Mouse (Mus musculus): Measurements from ENCODE around the gene Btbd35f10. TPM values are rescaled to one million over a fixed set of nuclear protein-coding genes. Genes with fewer than 3 reads are reported as not detected.

Gene Btbd35f10
- not detected for polyA plus RNA-seq (2017; shearing (Covaris generic))

GRCm38 (mm10) chrX:3752785-3753184 lies at the start of gene Btbd35f10:
Gene Btbd35f10 (minus strand): TSS chrX:3752885.

Other genes with a start within 250 kb of the Btbd35f10 start
- not detected for gene Btbd35f18, start 52.7 kb downstream of the Btbd35f10 start, polyA plus RNA-seq (2017; shearing (Covaris generic))
- not detected for gene Btbd35f16, start 204.1 kb upstream of the Btbd35f10 start, polyA plus RNA-seq (2017; shearing (Covaris generic))

Data from inflammation-experienced regulatory T-cells (primary cell).